Mouse (Mus musculus) cerebellum, adult 8-10 months (tissue): ENCODE data around the gene Adora2a.
"Not testable (repeated sequence)": the region's sequence is repeated elsewhere in the genome, so short reads cannot be mapped to it uniquely, and the experiment has no call there.

Experiments used
- DNase-seq: peaks from one replicate; pipeline ENCODE4 v3.0.0; 2022

The Adora2a gene

DNA sequence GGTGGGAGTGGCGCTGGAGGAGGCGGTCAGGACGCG lies at the start of gene Adora2a:
Gene Adora2a (plus strand): TSS at position 6 of the 36 bp plus-strand sequence.
- DNase-seq: no peak

DNA sequence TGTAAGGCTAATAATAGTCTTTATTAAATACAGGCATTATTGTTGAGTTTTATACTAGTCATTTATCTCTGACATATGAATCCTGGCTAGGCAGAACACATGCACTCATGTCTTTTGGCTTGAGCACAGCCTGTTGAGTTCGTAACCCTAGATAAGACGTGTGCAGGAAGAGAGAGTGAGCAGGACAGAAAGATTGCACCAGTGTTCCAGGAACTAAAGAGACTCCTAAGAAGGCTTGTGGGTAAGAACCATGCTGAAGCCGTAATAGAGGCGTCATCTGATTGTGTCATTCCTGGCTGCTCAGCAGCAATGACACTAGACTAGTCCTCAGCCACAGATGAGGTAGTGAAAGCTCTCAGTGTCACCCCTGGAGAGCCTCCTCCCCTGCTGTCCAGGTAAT lies 43.7 kb upstream of the Adora2a start:
- no peak for DNase-seq

DNA sequence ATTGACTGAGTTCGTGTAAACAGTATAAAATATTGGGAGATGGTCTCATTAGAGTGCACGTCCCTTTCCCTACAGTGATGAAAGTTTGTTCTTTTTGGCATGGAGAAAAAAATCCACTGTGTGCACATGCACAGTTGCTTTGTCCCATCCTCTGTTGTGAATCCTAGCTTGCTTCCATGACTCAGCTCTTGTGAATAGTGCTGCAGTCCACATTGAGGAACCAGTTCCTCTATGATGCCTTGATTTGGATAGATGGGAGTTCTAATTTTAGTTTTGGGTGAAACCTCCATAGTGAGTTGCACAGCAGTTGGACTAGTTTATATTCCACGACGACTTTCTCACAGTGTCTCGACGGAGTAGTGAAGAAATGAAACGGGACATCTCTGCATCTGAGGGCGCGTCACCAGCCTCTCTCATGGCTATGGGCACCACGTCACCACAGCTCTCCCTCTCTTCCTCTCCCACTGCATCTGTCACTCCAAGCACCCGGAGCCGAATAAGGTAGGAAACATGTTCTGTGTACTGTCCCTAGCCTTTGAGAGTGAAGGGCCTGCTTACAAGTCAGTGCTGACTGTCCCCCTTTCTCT lies 40.2 kb upstream of the Adora2a start:
- DNase-seq: no peak

DNA sequence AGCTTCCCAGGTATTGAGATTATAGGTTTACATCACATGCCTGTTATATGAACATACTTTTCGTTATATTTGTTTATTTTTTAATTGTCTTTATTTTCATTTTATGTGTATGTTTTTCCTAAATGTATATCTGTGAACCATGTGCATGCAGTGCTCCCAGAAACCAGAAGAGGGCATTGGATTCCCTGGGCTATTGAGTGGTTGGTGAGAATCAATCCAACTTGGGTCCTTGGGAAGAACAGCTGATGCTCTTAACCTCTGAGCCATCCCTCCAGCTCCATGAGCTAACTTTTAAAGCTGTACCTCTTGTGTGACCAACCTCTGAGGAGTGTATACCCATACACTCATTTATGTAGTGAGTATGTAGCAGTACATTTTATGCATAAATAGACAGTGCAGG lies 39.2 kb upstream of the Adora2a start:
- DNase-seq: no peak

DNA sequence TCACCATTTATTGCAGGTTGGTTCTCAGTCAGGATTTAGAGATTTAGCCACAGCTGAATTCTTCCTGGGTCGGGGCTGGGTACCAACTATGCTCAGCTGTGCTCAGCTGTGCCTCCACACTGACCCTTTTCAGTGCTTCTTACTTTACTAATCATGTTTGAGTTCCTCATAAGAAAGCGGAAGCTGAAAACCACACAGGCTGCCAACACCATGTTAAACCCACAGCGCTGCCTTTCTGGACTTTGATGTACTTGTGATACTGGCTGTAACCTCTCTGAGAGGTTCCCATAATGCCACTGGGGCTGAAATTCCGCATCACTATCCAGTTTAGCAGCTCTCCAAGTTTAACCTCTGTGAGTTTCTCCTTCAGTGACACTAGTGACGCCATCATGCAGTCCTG lies 34.0 kb upstream of the Adora2a start:
- no peak for DNase-seq

DNA sequence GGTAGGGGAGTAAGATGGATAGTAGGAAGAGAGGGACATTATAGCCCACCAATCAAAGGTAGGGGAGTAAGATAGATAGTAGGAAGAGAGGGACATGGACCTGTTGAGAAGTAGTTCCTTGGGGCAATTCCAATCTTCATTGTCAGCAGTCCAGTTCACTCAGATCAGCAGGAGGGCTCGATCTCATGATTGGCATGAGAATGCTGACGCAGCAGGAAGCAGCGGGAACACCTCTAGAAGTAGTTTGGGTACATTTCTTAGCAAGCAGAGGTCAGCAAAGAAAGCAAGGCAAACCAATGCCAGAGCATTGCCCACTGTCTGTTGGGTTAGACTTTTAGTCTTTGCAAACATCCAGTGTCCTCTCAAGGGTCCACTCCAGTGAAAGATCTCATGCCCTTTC lies 32.9 kb upstream of the Adora2a start:
- DNase-seq: no peak

DNA sequence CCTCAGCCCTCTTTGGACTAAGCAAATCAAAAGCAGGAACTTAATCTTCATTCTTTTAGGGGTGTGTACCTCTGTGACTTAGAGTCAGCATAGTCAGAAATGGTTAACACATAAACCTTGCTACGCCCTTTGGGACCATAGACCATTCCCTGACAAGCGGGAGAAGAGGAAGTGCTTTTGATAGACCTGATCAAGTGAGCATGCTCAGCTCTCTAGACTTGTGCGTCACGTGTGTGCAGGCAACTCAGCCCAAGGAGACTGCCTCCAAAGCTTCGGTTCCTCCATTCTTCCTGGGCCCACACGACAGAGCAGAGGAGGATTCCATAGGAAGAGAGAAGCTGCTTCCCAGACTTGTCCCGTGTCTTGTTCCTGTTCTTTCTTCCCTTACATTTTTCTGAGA lies 28.1 kb upstream of the Adora2a start:
- no peak for DNase-seq

DNA sequence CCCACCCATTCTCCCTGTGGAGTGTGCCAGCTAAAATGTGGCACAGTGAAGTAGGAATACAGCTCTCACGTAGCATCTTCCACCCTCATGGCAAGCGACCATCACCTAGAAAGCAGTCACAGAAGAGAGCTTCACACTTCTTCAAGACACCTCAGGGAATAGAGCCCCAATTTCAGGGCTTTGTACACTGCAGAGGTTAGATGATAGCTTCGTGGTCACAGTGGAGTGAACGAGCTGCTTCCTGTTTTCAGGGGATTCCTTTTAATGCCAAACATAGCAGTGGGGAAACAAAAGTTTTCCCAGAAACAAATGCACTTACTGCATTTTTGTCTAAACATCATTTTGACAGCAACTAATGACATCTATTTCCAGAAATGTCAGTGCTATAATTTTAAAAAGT lies 27.3 kb upstream of the Adora2a start:
- DNase-seq: no peak

DNA sequence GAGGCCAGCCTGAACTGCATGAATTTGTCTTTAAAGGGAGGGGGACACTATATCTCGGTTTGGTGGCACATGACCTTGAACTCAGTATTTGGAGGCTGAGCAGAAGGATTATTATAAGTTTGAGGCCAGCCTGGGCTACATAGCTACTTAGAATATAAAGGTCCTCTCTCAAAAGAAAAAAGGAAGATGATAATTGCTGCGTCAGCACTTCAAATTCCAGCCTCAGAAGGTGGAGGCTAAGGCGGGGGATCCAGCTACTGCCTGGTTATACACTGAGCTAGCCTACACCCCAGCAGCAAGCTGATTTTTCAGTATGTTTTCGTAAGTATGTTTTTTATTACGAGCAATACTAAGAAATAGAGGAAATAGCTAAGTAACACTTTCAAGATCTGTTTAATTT lies 26.0 kb upstream of the Adora2a start:
- DNase-seq: no peak

DNA sequence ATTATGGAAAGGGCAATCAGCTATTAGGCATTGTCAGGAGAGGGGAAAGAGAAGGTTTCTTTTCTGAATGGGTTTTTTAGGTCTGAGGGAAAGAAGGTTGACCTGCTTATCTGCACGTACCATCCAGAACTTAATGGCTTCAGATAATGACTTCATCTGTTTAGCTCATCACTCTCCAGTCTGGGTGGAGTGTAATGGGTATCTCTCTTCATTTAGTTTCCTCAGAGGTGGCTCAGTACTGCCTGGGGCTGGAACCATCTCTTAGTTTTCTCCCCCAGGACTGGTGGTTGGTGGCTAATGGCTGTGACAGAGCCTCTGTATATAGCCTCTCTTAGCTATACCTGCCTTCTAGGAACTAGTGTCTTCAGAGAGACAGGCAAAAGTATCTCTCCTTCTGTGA lies 25.3 kb upstream of the Adora2a start:
- DNase-seq: no peak

DNA sequence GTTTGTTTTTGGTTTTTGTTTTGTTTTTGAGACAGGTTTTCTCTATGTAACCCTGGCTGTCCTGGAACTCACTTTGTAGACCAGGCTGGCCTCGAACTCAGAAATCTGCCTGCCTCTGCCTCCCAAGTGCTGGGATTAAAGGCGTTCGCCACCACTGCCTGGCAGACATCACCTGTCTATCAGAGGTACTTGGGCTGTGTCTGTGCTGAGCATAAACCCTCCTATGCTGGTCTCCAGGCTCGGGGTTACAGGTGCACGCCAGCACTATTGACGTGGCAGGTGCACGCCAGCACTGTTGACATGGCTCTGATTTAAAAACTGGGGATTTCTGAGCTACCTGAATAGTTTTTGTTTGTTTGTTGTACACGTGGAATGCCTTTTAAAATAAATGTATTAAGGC lies 24.5 kb upstream of the Adora2a start:
- DNase-seq: not testable (repeated sequence)

DNA sequence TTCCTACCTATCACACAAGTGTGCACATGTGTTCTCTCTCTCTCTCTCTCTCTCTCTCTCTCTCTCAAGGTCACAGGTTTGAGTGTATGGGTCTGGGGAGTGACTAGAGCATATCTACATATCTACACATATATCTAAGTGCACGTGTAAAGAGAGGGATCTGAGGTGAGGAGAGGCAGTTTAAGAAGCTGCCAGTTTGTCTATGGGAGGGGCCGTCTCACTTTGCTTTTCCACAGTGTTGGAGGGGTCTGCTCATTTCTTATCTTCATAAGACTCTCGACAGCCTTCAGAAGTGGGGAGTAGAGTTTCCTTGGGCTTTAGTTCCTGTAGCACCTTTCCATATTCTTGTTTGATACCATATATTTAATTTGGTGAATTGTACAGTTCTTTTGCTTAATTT lies 23.4 kb upstream of the Adora2a start:
- DNase-seq: no peak

DNA sequence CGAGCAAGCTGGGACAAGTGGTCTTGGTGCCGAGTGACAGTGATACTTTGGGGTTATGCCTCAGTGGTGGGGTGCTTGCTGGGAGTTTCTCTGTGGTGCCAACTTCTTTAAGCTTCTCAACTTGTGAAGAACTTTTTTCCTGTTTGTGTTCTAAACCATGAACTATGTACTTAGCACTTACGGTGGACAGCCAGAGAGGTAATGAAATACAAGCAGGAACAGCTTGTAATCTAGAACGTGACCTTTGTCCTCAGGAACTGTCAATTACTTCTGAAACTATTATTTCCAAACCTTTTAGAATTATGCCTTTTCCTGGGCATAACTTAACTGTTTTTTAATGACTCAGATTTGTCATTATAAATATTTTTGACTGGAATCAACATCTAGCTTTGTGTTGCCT lies 22.3 kb upstream of the Adora2a start:
- no peak for DNase-seq

DNA sequence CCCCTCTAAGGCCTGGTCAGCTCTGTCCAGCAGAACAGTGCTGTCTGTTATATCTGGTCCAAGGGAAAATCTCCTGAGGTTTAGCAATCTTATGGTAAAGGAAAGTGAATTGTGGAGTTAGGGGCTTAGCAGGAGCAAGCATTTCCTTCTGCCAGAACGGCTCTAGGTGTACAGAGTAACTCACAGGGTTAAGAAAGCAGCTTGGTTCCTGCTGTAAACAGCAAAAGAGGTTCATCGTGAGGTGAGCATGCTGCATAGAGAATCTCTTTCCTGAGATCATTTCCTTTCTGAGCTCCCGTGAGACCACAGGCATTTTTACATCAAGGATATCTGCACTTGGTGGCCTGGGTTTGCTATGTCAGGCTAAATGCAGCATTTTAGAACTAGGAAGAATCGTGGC lies 21.8 kb upstream of the Adora2a start:
- no peak for DNase-seq

DNA sequence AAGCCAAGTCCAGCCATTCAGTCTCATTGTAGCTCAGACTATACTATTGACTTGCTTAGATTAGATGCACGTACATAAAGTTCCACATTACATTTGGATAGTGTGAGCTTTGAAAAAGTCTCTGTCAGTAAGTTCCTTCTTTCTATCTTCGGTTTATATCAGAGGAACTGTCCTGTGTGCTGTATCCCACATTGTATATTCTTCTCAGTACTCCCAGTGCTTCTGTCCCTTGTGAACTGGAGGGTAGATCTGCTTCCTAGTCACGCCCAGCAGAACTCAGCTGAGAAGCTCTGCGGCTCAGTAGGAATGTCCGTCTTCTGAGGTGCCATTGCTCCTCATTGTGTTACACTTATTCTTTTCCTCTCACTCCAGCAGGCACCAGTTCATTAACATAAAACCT lies 18.1 kb upstream of the Adora2a start:
- DNase-seq: no peak

DNA sequence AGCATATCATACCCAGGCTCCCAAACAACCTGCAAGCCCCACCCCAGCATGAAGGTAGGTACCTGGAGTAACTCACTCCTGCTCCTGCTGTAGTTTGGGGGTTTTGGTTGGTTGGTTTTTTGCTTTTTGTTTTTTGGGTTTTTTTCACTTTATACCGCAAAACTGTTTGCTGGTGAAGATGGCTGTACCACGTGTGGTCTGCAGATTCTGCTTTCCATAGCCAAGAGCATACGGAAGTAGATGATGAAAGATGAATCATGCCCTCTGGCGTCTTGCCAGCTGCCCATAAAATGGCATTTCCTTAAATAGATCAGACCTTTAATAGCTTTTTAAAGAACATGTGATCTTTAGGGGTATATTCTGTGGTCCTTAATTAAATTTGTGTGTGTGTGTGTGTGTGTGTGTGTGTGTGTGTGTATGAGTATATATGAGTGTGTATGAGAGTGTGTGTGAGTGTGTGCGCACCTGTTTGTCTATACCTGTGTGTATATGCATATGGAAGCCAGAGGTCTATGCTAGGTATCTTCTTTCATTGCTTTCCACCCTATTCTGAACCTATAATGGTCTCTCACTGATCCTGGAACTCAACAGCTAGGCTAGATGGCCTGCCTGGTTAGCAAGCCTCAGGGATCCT lies 16.8 kb upstream of the Adora2a start:
- peak; percentile 47 for DNase-seq

DNA sequence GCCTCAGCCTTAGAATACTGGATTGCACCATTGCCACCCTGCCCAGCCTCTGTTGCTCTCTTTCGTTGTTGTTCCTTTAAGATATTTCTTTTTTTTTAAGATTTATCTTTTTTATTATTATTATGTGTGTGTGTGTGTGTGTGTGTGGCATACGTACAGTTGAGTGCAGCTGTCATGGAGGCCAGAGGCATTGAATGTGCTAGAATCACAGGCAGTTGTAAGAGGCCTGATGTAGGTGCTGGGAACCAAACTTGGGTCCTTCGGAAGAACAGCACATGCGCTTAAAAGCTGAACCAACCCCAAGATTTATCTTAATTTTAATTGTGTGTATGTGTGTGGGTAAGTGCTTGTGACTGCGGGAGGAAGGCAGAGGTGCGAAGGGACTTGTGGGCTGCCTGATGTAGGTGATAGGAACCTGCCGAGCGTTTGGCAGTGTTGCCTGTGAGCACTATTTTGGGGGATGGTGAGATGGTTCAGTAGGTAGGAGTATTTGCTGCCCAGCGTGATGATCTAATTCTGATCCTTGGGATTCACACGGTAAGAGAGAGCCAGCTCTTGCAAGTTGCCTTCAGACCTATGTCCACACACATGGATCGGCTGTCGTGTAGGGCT lies 15.4 kb upstream of the Adora2a start:
- no peak for DNase-seq

DNA sequence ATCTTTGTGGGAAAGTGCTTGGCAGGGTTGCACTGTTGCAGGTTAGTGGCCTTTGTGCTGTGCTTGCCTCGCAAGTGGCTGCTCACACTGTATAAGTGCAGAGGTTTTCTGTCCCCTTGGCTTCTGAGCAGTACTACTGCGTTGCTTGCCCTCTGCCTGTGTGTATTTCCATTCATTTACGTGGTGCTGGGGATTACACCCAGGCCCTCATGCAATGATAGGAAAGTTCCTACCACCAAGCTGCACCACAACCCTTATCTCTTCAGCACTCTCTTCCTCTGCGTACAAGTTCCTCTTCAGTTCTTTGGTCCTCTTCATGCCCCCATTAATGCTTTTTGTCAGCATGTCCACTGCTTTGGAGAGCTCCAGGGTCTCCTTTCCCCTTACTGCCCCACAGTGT lies 14.7 kb upstream of the Adora2a start:
- DNase-seq: no peak

DNA sequence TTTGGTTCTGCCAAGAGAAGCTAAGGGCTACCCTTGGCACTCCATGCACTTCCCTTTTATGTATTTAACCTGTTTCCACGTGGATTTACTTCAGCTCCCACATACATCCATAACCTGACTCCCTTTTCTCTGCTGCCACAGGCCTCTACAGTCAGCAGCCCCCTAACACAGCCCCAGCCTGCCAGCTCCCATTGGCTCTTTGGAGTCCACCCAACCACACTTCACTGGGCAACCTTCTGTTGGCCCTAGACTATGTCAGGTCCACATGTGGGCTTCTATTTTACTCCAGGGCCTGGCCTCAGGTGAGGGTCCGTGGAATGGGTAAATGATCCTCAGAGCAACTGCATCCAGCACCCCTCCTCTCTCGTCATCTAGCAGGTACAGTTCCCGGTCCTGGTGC lies 14.1 kb upstream of the Adora2a start:
- DNase-seq: no peak

DNA sequence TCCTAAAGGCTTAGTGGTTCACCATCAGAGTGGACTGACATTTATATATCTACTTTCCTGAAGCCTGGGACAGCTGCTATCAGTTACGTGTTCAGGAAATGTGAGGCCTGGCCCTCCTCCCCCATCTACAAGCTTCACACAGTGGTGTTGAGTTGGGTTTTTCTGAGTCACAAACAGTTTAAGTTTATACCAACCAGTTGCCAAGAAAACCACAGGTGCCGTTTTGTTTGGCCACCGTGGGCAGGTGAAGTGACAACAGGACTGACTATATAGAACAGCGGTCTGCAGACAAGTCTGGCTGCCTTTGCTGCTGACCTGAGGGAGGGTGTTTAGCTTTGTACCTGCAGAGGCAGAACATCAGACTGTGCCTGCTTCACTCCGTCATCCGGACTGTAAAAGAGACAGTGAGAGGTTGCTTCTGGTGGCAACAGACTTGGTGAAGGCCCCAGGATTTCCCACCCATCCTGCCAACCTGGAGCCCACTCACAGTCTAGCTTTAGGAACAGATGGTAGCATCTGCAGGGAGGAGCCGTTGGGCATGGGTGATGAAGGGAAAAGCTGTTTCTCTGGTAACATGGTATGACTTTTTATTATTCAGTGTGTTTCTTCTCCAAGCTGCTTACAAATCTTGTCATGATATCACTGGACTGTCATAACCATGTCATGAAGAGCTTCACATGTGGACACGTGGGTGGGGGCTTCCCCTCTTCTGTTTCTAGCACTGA lies 13.2 kb upstream of the Adora2a start:
- DNase-seq: peak; percentile 43

DNA sequence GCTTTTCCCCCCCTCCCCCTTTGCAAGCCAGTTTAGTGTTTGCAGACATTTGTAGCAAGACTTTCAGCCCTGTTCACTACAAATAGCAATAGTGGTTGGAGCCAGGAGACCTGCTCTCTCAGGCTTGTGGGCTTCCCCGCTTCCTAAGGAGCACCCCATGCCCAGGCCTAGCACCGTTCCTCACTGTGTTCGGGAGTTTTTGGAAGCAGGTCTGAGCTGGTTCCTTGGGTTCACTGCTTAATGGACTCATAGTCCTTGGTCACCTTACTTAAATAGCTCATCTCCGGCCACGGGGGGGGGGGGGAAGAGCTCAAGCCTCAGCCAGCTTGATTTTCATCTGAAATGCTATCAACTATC lies 12.7 kb upstream of the Adora2a start:
- DNase-seq: no peak

DNA sequence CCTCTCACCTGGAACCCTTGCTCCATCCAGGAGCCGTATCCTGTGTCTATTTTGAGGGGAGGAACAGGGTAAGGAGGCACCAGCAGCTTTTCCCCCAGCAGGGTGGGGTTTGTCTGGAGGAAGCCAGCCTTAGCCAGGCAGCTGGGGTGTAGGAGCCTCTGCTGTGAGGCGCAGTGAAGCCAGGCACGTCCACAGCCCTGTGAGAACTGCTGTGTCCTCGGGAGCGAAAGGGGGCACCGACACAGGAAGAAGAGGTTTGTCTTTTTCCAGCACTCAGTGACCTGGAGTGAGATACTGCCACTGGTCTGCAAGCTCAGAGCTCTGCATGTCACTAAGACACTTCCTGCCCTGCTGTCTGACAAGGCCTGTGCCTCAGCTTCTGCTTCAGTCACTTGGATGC lies 12.3 kb upstream of the Adora2a start:
- DNase-seq: peak; percentile 20

DNA sequence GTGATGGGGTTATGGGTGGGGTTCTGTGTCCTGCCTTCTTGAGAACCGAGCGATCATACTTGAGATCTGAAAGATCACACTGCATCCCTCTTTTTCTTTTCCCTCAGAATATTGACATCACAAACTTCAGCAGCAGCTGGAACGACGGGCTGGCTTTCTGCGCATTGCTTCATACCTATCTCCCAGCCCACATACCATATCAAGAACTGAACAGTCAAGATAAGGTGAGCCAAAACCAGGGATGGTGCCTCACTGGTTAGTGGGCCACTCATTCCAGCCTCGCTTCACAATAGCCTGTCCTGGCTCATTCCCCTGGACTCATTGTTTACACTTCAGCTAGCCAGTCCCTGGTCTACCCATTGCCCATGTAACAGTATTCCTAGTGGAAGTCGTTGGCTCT lies 9.5 kb upstream of the Adora2a start:
- no peak for DNase-seq

DNA sequence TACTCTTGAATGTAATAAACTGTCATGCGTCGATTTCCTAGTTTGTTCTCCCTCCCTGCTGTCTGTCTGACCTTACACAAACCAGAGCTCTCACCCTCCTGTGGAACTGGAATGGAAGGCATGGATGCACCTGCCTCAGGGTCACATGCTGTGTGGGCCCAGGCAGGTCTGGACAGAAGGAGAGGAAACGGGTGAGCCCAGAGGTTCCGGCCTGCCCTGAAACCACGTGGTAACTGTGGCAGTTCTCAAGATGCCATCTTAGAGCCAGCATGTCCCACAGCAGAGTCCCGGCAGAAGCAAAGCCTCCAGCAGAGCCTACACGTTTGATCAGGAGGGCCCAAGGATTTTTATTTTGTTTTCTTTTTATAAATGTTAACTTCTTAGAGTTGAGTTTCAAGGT lies 4.3 kb upstream of the Adora2a start:
- no peak for DNase-seq
